In the genomic region with DNA sequence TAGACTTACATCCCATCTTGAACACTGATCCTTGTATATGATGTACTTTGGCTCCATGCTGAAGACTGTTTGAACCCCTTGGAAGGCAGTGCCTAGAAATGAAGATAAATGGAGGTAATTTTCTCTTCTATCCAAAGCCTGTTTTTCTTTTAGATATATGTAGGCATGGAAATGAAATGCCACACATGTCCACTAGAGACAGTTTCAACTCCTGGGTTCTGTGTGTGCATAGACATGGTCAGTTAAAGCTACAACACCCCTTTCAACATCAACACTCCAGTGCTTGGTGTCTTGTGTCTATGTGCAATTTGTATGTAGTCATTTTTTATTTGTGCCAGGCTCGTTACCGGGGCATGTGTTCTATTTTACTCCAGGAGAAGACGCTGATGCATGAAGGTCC, we compare ENCODE assay signal across 24 mouse cellular contexts.
DNase-seq lines count a peak whose midpoint lies in the region; ATAC-seq and TF ChIP-seq lines count a peak whose summit lies in the region.
"Had no signal": no experiment of that assay in that cellular context is flagged by ENCODE, and none has a peak within 500 bp of the region (broad histone marks: within the 10 kb centered on the region; RNA-seq: fewer than 3 reads in every experiment).

No protein-coding gene starts in this region.

- no peak overlapping the region for H3K9ac ChIP-seq in hindbrain, postnatal 0 days (replicated peaks; ENCODE audit: low read length)
- H3K9ac ChIP-seq in hindbrain, embryonic 16.5 days (ENCODE audit: low read depth, low read length), result no peak overlapping the region
- H3K9ac ChIP-seq in lung, postnatal 0 days (replicated peaks; ENCODE audit: low read depth), result no peak overlapping the region
- H3K9ac ChIP-seq in neural tube, embryonic 15.5 days (replicated peaks), result no peak overlapping the region
- H3K9ac ChIP-seq: forebrain, embryonic 15.5 days; hindbrain, embryonic 14.5 days; midbrain, embryonic 13.5 days had no signal

- WGBS in hindbrain, postnatal 0 days, result 92% methylated on average over 3 of the region's 3 CpGs
- 93% methylated on average over 3 of the region's 3 CpGs for WGBS in hindbrain, embryonic 16.5 days
- 90% methylated on average over 3 of the region's 3 CpGs for WGBS in lung, postnatal 0 days
- 94% methylated on average over 3 of the region's 3 CpGs for WGBS in neural tube, embryonic 15.5 days

- no peaks in the 10 kb centered on the region for H3K27me3 ChIP-seq in hindbrain, postnatal 0 days (ENCODE audit: insufficient read depth, low read length)
- H3K27me3 ChIP-seq in hindbrain, embryonic 16.5 days (replicated peaks; ENCODE audit: control insufficient read depth, insufficient read depth, low read length), result no peaks in the 10 kb centered on the region
- H3K27me3 ChIP-seq in lung, postnatal 0 days (replicated peaks; ENCODE audit: insufficient read depth, low read length), result no peaks in the 10 kb centered on the region
- no peaks in the 10 kb centered on the region for H3K27me3 ChIP-seq in neural tube, embryonic 15.5 days (replicated peaks)
- H3K27me3 ChIP-seq: forebrain, embryonic 15.5 days; midbrain, embryonic 13.5 days had no signal

- no peak for TF ChIP-seq EP300 in lung, postnatal 0 days (IDR thresholded peaks at IDR 0.05)

- H3K27ac ChIP-seq in hindbrain, postnatal 0 days, result no peak overlapping the region
- H3K27ac ChIP-seq in hindbrain, embryonic 16.5 days (ENCODE audit: low read depth, low read length), result no peak overlapping the region
- no peak overlapping the region for H3K27ac ChIP-seq in lung, postnatal 0 days (ENCODE audit: low read length)
- no peak overlapping the region for H3K27ac ChIP-seq in neural tube, embryonic 15.5 days (replicated peaks)
- H3K27ac ChIP-seq: forebrain, embryonic 15.5 days; hindbrain, embryonic 14.5 days; midbrain, embryonic 13.5 days had no signal

- H3K4me3 ChIP-seq in hindbrain, postnatal 0 days (ENCODE audit: low read length), result no peak overlapping the region
- no peak overlapping the region for H3K4me3 ChIP-seq in hindbrain, embryonic 16.5 days (ENCODE audit: low read length)
- no peak overlapping the region for H3K4me3 ChIP-seq in lung, postnatal 0 days (ENCODE audit: low read depth, low read length)
- no peak overlapping the region for H3K4me3 ChIP-seq in neural tube, embryonic 15.5 days (replicated peaks)
- H3K4me3 ChIP-seq: forebrain, embryonic 15.5 days; midbrain, embryonic 13.5 days had no signal

- H3K9me3 ChIP-seq in hindbrain, postnatal 0 days (ENCODE audit: low read length), result no peaks in the 10 kb centered on the region
- no peaks in the 10 kb centered on the region for H3K9me3 ChIP-seq in hindbrain, embryonic 16.5 days (ENCODE audit: control insufficient read depth, low read length)
- H3K9me3 ChIP-seq in lung, postnatal 0 days (ENCODE audit: low read length), result no peaks in the 10 kb centered on the region
- H3K9me3 ChIP-seq in neural tube, embryonic 15.5 days (replicated peaks), result no peaks in the 10 kb centered on the region
- H3K9me3 ChIP-seq: forebrain, embryonic 15.5 days; midbrain, embryonic 13.5 days had no signal

- H3K4me2 ChIP-seq in hindbrain, postnatal 0 days (ENCODE audit: low read depth, low read length), result no peak overlapping the region
- H3K4me2 ChIP-seq in hindbrain, embryonic 16.5 days (ENCODE audit: low read length), result no peak overlapping the region
- H3K4me2 ChIP-seq in lung, postnatal 0 days (replicated peaks; ENCODE audit: low read depth, low read length), result no peak overlapping the region
- H3K4me2 ChIP-seq in neural tube, embryonic 15.5 days, result no peak overlapping the region
- H3K4me2 ChIP-seq: forebrain, embryonic 15.5 days; heart, embryonic 11.5 days; hindbrain, embryonic 14.5 days; midbrain, embryonic 13.5 days had no signal

- H3K36me3 ChIP-seq in hindbrain, postnatal 0 days (ENCODE audit: insufficient read depth, low read length), result no peaks in the 10 kb centered on the region
- H3K36me3 ChIP-seq in hindbrain, embryonic 16.5 days (ENCODE audit: control insufficient read depth, insufficient read depth, low read length), result no peaks in the 10 kb centered on the region
- no peaks in the 10 kb centered on the region for H3K36me3 ChIP-seq in lung, postnatal 0 days (ENCODE audit: insufficient read depth, low read length)
- H3K36me3 ChIP-seq in neural tube, embryonic 15.5 days, result no peaks in the 10 kb centered on the region
- H3K36me3 ChIP-seq: forebrain, embryonic 15.5 days; midbrain, embryonic 13.5 days had no signal

- no peak for TF ChIP-seq POLR2A in brain, embryonic 14.5 days (IDR thresholded peaks at IDR 0.05; ENCODE audit: borderline replicate concordance, extremely low read depth, insufficient read depth, insufficient read length, poor library complexity, severe bottlenecking)

- no peaks in the 10 kb centered on the region for H3K4me1 ChIP-seq in hindbrain, postnatal 0 days (ENCODE audit: insufficient read depth, low read length)
- H3K4me1 ChIP-seq in hindbrain, embryonic 16.5 days (ENCODE audit: control insufficient read depth, insufficient read depth, low read depth, low read length), result no peaks in the 10 kb centered on the region
- H3K4me1 ChIP-seq in lung, postnatal 0 days (ENCODE audit: insufficient read depth, low read depth, low read length), result no peaks in the 10 kb centered on the region
- H3K4me1 ChIP-seq in neural tube, embryonic 15.5 days, result peaks cover 7% of the 10 kb centered on the region; the same call in 1 of the 2 replicates

- no peak for ATAC-seq in hindbrain, postnatal 0 days
- ATAC-seq in hindbrain, embryonic 16.5 days, result no peak
- no peak for ATAC-seq in lung, postnatal 0 days
- no peak for ATAC-seq in neural tube, embryonic 15.5 days (ENCODE audit: low FRiP score)
- ATAC-seq: forebrain, embryonic 15.5 days; midbrain, embryonic 13.5 days had no signal

- peak; percentile 49 for TF ChIP-seq CTCF in hindbrain, postnatal 0 days (IDR thresholded peaks at IDR 0.05; ENCODE audit: low read depth)
- TF ChIP-seq CTCF in lung, postnatal 0 days (IDR thresholded peaks at IDR 0.05), result peak; percentile 59
- TF ChIP-seq CTCF in brain, embryonic 14.5 days (IDR thresholded peaks at IDR 0.05; ENCODE audit: borderline replicate concordance, extremely low read depth, insufficient read depth, insufficient read length), result peak; percentile 5; the same call in 1 of the 2 replicates

- no peak for DNase-seq in hindbrain, postnatal 0 days (ENCODE audit: low spot score)
- peak; percentile 43 for DNase-seq in lung, postnatal 0 days (ENCODE audit: low spot score)
- DNase-seq in lung, postnatal 25 days (ENCODE audit: low spot score), result no peak
- no peak for DNase-seq in brain, embryonic 14.5 days (ENCODE audit: low read depth)
- no peak for DNase-seq in thymus, postnatal 4 days
- DNase-seq: adrenal gland, postnatal 14 days; B cell, adult 2 months; cerebellum, adult 11 months; cerebellum, postnatal 10 days; gastrocnemius, postnatal 25 days; heart, postnatal 14 days; kidney, adult 18-20 months; kidney, postnatal 10 days; left cerebral cortex, postnatal 4 days; liver; lung, adult 2 months; right cerebral cortex, postnatal 4 days; thymus, postnatal 25 days had no signal

Comparison
In these comparisons a context has a peak if more than half of its experiments do, and no peak if none do; other contexts are left out.
1. CTCF ChIP-seq: peak in every context shown above with its lines; median percentile 59 in lung, postnatal 0 days; 49 in hindbrain, postnatal 0 days; 5 in brain, embryonic 14.5 days.